Mouse (Mus musculus): Measurements from ENCODE around the gene Cat. TPM values are rescaled to one million over a fixed set of nuclear protein-coding genes. Genes with fewer than 3 reads are reported as not detected.

Cat gene
- polyA plus RNA-seq, 1 experiment from 2014 or later: 81.4 TPM

DNA sequence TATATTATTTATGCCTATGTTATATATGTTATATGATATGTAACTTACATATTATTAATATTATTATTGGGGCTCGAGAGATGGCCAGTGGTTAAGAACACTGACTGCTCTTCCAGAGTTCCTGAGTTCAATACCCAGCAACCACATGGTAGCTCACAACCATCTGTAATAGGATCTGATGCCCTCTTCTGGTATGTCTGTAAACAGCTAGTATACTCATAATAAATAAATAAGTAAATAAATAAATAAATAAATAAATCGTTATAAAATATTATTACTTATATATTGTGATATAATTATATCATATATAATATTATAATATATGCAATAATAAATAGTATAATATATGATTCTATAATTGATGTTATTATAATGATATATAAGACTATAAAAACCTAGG, 8.8 kb downstream of the Cat start:
- Histone ChIP-seq H3K36me3 (peaks cover 38% of the 10 kb centered on the region), H3K9ac (replicated peaks) (no peak overlapping the region), H3K4me1 (replicated peaks) (no peaks in the 10 kb centered on the region), H3K4me3 (replicated peaks) (no peak overlapping the region), H3K27ac (no peak overlapping the region), H3K4me2 (replicated peaks) (no peak overlapping the region), H3K9me3 (no peaks in the 10 kb centered on the region), H3K27me3 (no peaks in the 10 kb centered on the region)
- ATAC-seq: no peak
- WGBS: 93% methylated on average over 2 of the region's 2 CpGs

DNA sequence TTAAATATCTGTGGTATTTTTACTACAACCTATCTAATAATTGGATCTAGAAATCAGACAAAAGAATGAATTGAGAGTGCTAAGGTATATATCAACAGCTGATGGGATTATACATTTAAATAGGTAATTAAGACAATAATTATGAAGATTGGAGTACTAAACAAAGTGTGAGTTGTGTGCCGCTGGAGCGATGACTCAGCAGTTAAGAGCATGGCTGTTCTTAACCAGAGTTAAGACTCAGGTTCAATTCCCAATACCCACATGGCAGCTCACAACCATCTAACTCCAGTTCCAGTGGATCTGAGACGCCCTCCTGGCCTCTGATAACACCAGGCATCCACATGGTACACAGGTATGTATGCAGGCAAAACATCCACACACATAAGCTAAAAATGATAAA, 11.6 kb downstream of the Cat start:
- Histone ChIP-seq H3K4me2 (replicated peaks) (no peak overlapping the region), H3K36me3 (peaks cover 55% of the 10 kb centered on the region), H3K27me3 (no peaks in the 10 kb centered on the region), H3K9me3 (no peaks in the 10 kb centered on the region), H3K4me1 (replicated peaks) (no peaks in the 10 kb centered on the region), H3K9ac (replicated peaks) (no peak overlapping the region), H3K27ac (no peak overlapping the region), H3K4me3 (replicated peaks) (no peak overlapping the region)
- 95% methylated on average over 3 of the region's 3 CpGs for WGBS
- ATAC-seq: no peak

DNA sequence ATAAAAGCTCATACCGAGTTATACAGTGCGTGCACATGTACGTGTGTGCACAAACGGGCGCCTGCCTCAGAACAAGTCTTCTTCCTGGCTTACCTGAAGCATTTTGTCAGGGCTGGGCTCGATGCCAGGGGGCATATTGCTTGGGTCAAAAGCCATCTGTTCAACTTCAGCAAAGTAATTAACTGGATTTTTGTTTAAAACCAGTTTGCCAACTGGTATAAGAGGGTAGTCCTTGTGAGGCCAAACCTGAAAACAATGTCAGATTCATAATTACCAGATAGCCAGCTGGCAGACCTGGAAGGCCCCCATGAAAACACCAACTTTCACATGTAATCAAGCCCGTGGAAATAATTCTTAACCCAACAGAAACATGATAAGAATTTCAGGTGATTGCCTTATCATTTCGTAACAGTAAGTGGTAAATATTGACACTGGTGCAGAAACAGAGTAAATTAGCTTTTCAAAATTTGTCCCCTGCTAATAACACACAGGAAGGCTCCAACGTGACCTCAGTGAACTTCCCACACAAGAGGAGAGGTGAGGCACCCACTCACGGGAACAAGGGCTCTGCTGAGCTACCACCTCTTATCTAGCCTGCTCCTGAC, 17.9 kb downstream of the Cat start:
- Histone ChIP-seq H3K4me1 (replicated peaks) (no peaks in the 10 kb centered on the region), H3K4me3 (replicated peaks) (no peak overlapping the region), H3K36me3 (peaks cover 72% of the 10 kb centered on the region), H3K27ac (no peak overlapping the region), H3K9ac (replicated peaks) (no peak overlapping the region), H3K27me3 (no peaks in the 10 kb centered on the region), H3K9me3 (no peaks in the 10 kb centered on the region), H3K4me2 (replicated peaks) (no peak overlapping the region)
- 93% methylated on average over 10 of the region's 10 CpGs for WGBS
- ATAC-seq: no peak

DNA sequence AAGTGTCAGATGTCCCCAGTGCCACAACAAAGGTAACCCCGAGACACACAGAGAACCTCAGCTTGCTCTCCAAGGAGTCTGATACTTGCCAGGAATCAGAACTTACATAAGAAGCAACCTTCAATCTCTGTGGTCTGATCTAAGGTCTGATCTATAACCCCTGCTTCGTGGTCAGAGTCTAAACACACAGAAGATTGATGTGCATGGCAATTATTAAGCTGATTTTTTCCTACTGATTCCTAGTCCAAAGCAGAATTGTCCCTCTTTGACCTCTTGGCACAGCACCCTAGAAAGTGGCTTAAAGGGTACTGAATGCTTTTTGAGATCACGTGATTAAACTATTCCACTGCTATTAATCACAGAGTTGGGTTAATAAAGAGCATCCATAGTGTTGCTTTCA, 18.7 kb downstream of the Cat start:
- 91% methylated on average over 3 of the region's 3 CpGs for WGBS
- no peaks in the 10 kb centered on the region for H3K9me3 ChIP-seq
- no peak overlapping the region for H3K4me3 ChIP-seq (replicated peaks)
- no peaks in the 10 kb centered on the region for H3K27me3 ChIP-seq
- no peaks in the 10 kb centered on the region for H3K4me1 ChIP-seq (replicated peaks)
- no peak overlapping the region for H3K27ac ChIP-seq
- H3K36me3 ChIP-seq: peaks cover 76% of the 10 kb centered on the region
- no peak overlapping the region for H3K4me2 ChIP-seq (replicated peaks)
- H3K9ac ChIP-seq (replicated peaks): no peak overlapping the region
- ATAC-seq: no peak

DNA sequence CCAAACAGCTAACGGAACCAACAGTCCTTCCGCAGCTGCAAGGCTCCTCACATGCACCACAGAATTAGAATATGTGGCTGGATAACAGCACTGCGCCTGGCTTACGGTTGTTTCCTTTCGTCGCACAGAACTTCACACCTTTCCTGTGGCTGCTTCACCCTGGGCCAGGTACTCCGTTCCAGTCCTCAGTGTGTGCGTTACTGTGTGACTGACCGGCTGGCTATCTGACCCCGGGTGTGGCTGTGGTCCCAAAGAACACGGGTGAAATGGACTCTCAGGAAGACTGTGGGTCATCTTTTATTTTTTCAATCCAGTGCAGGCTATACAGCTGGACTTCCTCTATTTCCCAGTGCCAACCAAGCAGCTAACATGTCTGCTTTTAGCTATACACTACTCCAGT, 19.5 kb downstream of the Cat start:
- ATAC-seq: no peak
- Histone ChIP-seq H3K9ac (replicated peaks) (no peak overlapping the region), H3K9me3 (no peaks in the 10 kb centered on the region), H3K4me2 (replicated peaks) (no peak overlapping the region), H3K27ac (no peak overlapping the region), H3K4me1 (replicated peaks) (no peaks in the 10 kb centered on the region), H3K4me3 (replicated peaks) (no peak overlapping the region), H3K36me3 (peaks cover 75% of the 10 kb centered on the region), H3K27me3 (no peaks in the 10 kb centered on the region)
- WGBS: 97% methylated on average over 11 of the region's 11 CpGs

DNA sequence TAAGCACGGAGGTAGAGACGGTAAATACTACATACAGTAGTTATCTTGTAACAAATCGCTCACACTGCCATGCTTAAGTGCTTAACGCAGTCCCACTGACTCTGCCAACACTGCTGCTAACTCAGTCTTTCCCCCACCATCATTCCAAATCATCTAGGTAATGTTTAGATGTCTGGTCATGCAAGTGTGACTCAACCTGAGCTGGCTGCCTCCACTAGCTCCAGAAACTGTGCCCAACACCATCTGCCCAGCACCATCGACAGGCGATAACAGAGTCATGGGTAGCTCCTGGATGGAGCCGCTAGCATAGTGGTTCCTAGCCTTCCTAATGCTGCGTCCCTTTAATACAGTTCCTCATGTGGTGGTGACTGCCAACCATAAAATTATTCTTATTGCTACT, 20.4 kb downstream of the Cat start:
- 98% methylated on average over 8 of the region's 8 CpGs for WGBS
- Histone ChIP-seq H3K4me1 (replicated peaks) (no peaks in the 10 kb centered on the region), H3K4me2 (replicated peaks) (no peak overlapping the region), H3K36me3 (peaks cover 76% of the 10 kb centered on the region), H3K9me3 (no peaks in the 10 kb centered on the region), H3K9ac (replicated peaks) (no peak overlapping the region), H3K27ac (no peak overlapping the region), H3K27me3 (no peaks in the 10 kb centered on the region), H3K4me3 (replicated peaks) (no peak overlapping the region)
- ATAC-seq: no peak

DNA sequence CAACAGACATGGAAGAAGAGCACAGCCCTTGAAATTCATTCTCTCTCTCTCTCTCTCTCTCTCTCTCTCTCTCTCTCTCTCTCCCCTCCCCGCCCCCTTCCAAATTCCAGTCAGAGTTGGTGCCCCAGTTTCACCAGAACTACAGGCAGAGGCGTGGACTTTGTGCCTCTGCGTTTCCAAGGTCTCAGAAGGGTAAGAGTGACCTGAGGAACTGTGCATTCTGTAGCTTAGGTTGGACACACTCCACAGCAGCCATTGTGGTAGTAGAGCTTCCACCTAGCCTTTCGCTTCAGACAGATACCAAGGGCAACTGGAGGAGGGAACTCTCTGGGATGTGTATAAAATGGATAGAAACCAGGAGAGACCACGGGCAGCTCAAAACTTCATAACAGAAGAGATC, 22.2 kb downstream of the Cat start:
- Histone ChIP-seq H3K4me1 (replicated peaks) (no peaks in the 10 kb centered on the region), H3K4me2 (replicated peaks) (no peak overlapping the region), H3K36me3 (peaks cover 85% of the 10 kb centered on the region), H3K4me3 (replicated peaks) (no peak overlapping the region), H3K9me3 (no peaks in the 10 kb centered on the region), H3K9ac (replicated peaks) (no peak overlapping the region), H3K27me3 (no peaks in the 10 kb centered on the region), H3K27ac (no peak overlapping the region)
- no peak for ATAC-seq
- 87% methylated on average over 5 of the region's 5 CpGs for WGBS

DNA sequence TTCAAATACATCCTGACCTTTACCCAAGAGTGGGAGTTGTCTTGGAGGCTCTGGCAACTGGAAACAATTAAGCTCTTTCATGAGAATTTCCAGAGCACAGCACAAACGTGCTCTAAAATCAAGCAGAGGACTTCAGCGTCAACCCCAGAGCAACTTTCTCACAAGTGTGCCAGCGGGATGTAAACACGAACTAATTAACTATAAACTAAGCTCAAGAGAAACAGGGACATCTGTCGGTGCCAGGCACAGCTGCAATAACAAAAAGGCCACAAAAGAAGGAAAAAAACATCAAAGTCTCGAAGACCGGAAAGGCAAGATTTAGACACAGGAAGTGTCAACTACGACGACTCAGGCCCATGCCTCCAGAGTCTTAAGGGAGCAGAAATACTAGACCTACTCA, 23.2 kb downstream of the Cat start:
- ATAC-seq: no peak
- H3K9ac ChIP-seq (replicated peaks): no peak overlapping the region
- H3K4me2 ChIP-seq (replicated peaks): no peak overlapping the region
- H3K4me1 ChIP-seq (replicated peaks): no peaks in the 10 kb centered on the region
- no peak overlapping the region for H3K4me3 ChIP-seq (replicated peaks)
- no peak overlapping the region for H3K27ac ChIP-seq
- 59% methylated on average over 9 of the region's 9 CpGs for WGBS
- H3K36me3 ChIP-seq: peaks cover 78% of the 10 kb centered on the region
- H3K9me3 ChIP-seq: no peaks in the 10 kb centered on the region
- no peaks in the 10 kb centered on the region for H3K27me3 ChIP-seq

DNA sequence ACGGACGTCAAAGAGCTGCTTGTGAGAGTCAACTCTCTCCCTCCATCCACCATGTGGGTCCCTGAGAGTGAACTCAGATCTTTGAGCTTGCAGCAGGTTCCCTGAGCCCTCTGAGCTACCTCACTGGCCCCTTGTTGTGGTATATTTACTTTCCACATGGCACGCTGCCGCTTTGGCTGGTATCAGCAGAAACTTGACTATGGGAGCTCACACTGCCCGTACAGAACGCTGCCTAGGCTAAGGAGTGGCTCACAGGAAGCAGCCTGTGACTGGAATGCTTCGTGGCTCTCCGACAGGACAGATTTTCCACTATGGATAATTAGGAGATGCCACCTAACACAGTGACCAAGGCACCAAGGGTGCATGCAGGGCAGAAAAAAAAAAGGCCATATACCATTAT, 23.8 kb downstream of the Cat start:
- Histone ChIP-seq H3K9ac (replicated peaks) (no peak overlapping the region), H3K27ac (peak overlapping the region; percentile 39; the same call in 1 of the 2 replicates), H3K9me3 (no peaks in the 10 kb centered on the region), H3K27me3 (no peaks in the 10 kb centered on the region), H3K4me2 (replicated peaks) (no peak overlapping the region), H3K4me1 (replicated peaks) (no peaks in the 10 kb centered on the region), H3K4me3 (replicated peaks) (no peak overlapping the region), H3K36me3 (peaks cover 78% of the 10 kb centered on the region)
- 85% methylated on average over 8 of the region's 8 CpGs for WGBS
- no peak for ATAC-seq

DNA sequence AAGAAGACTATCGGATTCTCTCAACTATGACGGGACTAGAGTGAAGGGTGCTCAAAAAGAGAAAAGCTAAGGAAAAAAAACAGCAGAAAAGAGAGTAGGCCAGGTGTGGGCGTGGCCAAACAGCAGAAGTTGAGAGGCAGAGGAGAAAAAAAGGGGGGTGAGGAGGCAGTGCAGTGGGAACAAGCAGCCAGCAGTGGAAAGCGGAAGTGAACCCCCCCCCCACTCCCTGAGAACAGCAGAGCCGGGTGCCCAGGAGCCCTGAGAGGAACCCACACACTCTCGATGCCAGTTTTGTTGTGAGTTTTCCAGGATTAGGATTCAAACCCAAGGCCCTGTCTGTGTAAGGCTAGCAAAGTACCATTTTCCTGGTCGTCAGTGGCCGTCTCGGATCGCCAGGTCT, 25.9 kb downstream of the Cat start:
- 93% methylated on average over 10 of the region's 10 CpGs for WGBS
- Histone ChIP-seq H3K4me1 (replicated peaks) (no peaks in the 10 kb centered on the region), H3K9me3 (no peaks in the 10 kb centered on the region), H3K4me3 (replicated peaks) (no peak overlapping the region), H3K27ac (no peak overlapping the region), H3K27me3 (no peaks in the 10 kb centered on the region), H3K4me2 (replicated peaks) (no peak overlapping the region), H3K36me3 (peaks cover 81% of the 10 kb centered on the region), H3K9ac (replicated peaks) (no peak overlapping the region)
- no peak for ATAC-seq

DNA sequence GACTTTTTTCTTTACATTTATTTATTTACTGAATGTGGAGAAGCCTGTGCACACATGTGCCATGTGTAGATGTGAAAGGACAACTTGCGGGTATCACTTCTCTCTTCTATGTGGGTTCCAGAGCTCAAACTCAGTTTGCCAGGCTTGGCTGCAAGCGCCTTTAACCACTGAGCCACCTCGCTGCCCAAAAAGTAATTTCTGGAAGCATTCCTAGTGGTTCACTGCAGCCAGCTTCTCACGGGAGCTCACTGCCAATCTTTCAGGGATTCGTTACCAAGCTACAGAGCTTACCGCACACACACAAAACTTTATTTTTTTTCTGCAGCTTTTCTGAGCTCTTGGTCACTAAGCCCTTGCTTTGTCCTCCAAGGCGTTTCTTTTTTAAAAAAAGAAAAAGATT, 27.3 kb downstream of the Cat start:
- no peak overlapping the region for H3K27ac ChIP-seq
- no peak overlapping the region for H3K4me3 ChIP-seq (replicated peaks)
- H3K4me2 ChIP-seq (replicated peaks): no peak overlapping the region
- no peak for ATAC-seq
- peaks cover 82% of the 10 kb centered on the region for H3K36me3 ChIP-seq
- no peak overlapping the region for H3K9ac ChIP-seq (replicated peaks)
- H3K4me1 ChIP-seq (replicated peaks): no peaks in the 10 kb centered on the region
- WGBS: 88% methylated on average over 7 of the region's 7 CpGs
- H3K27me3 ChIP-seq: no peaks in the 10 kb centered on the region
- H3K9me3 ChIP-seq: no peaks in the 10 kb centered on the region

DNA sequence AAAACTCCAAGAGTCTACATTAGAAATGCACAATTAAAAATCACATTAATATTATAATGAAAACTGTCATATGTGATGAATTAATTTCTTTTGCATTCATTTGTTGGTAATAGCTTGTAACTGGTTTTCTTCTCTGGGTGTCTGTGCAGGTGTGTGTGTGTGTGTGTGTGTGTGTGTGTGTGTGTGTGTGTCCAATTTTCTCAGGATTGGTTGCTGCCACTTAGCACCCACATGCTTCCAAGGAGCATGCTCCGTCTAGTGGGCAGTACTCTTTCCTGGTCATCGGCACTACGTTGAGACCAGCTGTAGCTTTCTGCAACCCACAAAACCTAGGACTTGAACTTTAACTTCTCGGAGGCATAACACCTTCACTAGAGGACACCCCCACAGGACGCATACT, 27.9 kb downstream of the Cat start:
- 0 out of 2 replicates have a peak, but pooled peaks have one; percentile 62 for ATAC-seq
- Histone ChIP-seq H3K4me2 (replicated peaks) (no peak overlapping the region), H3K36me3 (peaks cover 76% of the 10 kb centered on the region), H3K9ac (replicated peaks) (no peak overlapping the region), H3K4me1 (replicated peaks) (no peaks in the 10 kb centered on the region), H3K9me3 (no peaks in the 10 kb centered on the region), H3K4me3 (replicated peaks) (no peak overlapping the region), H3K27ac (no peak overlapping the region), H3K27me3 (no peaks in the 10 kb centered on the region)
- 95% methylated on average over 5 of the region's 5 CpGs for WGBS

DNA sequence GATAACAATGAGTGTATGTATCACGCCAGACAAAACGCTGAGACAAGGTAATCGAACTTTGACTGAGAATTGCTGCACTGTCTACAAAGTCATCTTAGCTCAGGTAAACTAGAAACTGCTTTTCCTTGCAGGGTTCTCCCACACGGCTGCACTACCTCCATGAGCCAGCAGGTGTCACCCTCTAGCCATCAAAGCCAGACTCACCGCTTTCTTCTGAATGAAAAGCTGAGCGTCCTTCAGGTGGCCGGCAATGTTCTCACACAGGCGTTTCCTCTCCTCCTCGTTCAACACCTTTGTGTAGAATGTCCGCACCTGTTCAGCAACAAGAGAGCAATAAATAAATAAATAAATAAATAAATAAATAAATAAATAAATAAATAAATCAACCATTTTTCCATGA, 28.3 kb downstream of the Cat start:
- Histone ChIP-seq H3K4me2 (replicated peaks) (no peak overlapping the region), H3K4me1 (replicated peaks) (no peaks in the 10 kb centered on the region), H3K4me3 (replicated peaks) (no peak overlapping the region), H3K36me3 (peaks cover 72% of the 10 kb centered on the region), H3K9ac (replicated peaks) (no peak overlapping the region), H3K27ac (no peak overlapping the region), H3K9me3 (no peaks in the 10 kb centered on the region), H3K27me3 (no peaks in the 10 kb centered on the region)
- 22% methylated on average over 10 of the region's 10 CpGs for WGBS
- peak; percentile 77; the same call in 1 of the 2 replicates for ATAC-seq
